Mouse (Mus musculus): Measurements from ENCODE around the gene Myo1e. TPM values are rescaled to one million over a fixed set of nuclear protein-coding genes. Genes with fewer than 3 reads are reported as not detected.

Myo1e gene
- polyA plus RNA-seq, 1 experiment, result 27.3 TPM

GRCm38 (mm10) chr9:70209296-70210049, 2.3 kb downstream of the Myo1e start:
- Histone ChIP-seq H3K4me3 (ENCODE audit: insufficient read depth, poor library complexity, severe bottlenecking) (peak overlapping the region; percentile 69), H3K27me3 (ENCODE audit: control insufficient read depth, insufficient read depth, insufficient read length) (no peaks in the 10 kb centered on the region), H3K36me3 (ENCODE audit: control insufficient read depth, insufficient read depth) (peaks cover 2% of the 10 kb centered on the region), H3ac (ENCODE audit: control insufficient read depth, insufficient read length, low read depth) (no peak overlapping the region), H3K79me3 (ENCODE audit: low read depth) (peaks cover 53% of the 10 kb centered on the region), H3K79me2 (ENCODE audit: control insufficient read depth, insufficient read depth) (peaks cover 74% of the 10 kb centered on the region)
- TF ChIP-seq CEBPB (IDR thresholded peaks at IDR 0.05; ENCODE audit: low read depth) (no peak), MAX (IDR thresholded peaks at IDR 0.05) (no peak), MYOD1 (IDR thresholded peaks at IDR 0.05; ENCODE audit: control insufficient read depth, insufficient read length, low read depth) (no peak), FOSL1 (IDR thresholded peaks at IDR 0.05; ENCODE audit: insufficient read depth, low read length, poor library complexity, severe bottlenecking) (no peak), MYOG (IDR thresholded peaks at IDR 0.05; ENCODE audit: control insufficient read depth, extremely low read depth, insufficient read length) (no peak), USF1 (IDR thresholded peaks at IDR 0.05; ENCODE audit: low read depth) (no peak), CTCF (IDR thresholded peaks at IDR 0.05; ENCODE audit: control insufficient read depth, insufficient read depth, insufficient read length) (no peak)

- Histone ChIP-seq H3K79me3 (ENCODE audit: low read depth) (peaks cover 74% of the 10 kb centered on the region), H3K4me3 (ENCODE audit: insufficient read depth, poor library complexity, severe bottlenecking) (no peak overlapping the region)
Observed at GRCm38 (mm10) chr9:70211638-70212037, 4.5 kb downstream of the Myo1e start.

GRCm38 (mm10) chr9:70216517-70216916, 9.4 kb downstream of the Myo1e start:
- H3K27me3 ChIP-seq (ENCODE audit: control insufficient read depth, insufficient read depth, insufficient read length), result no peaks in the 10 kb centered on the region
- TF ChIP-seq MAX (IDR thresholded peaks at IDR 0.05) (no peak), FOSL1 (IDR thresholded peaks at IDR 0.05; ENCODE audit: insufficient read depth, low read length, poor library complexity, severe bottlenecking) (no peak), USF1 (IDR thresholded peaks at IDR 0.05; ENCODE audit: low read depth) (no peak), MYOG (IDR thresholded peaks at IDR 0.05; ENCODE audit: control insufficient read depth, extremely low read depth, insufficient read length) (no peak), CEBPB (IDR thresholded peaks at IDR 0.05; ENCODE audit: low read depth) (no peak), MYOD1 (IDR thresholded peaks at IDR 0.05; ENCODE audit: control insufficient read depth, insufficient read length, low read depth) (no peak)
- H3K36me3 ChIP-seq (ENCODE audit: control insufficient read depth, insufficient read depth), result peaks cover 2% of the 10 kb centered on the region
- H3K79me2 ChIP-seq (ENCODE audit: control insufficient read depth, insufficient read depth), result peaks cover 99% of the 10 kb centered on the region
- no peak overlapping the region for H3K4me3 ChIP-seq (ENCODE audit: insufficient read depth, poor library complexity, severe bottlenecking)
- peaks cover 79% of the 10 kb centered on the region for H3K79me3 ChIP-seq (ENCODE audit: low read depth)
- H3ac ChIP-seq (ENCODE audit: control insufficient read depth, insufficient read length, low read depth), result no peak overlapping the region

More at GRCm38 (mm10) chr9:70211638-70212037, 4.5 kb downstream of the Myo1e start:
- Histone ChIP-seq H3ac (ENCODE audit: control insufficient read depth, insufficient read length, low read depth) (no peak overlapping the region), H3K27me3 (ENCODE audit: control insufficient read depth, insufficient read depth, insufficient read length) (no peaks in the 10 kb centered on the region), H3K79me2 (ENCODE audit: control insufficient read depth, insufficient read depth) (peaks cover 95% of the 10 kb centered on the region), H3K36me3 (ENCODE audit: control insufficient read depth, insufficient read depth) (peaks cover 2% of the 10 kb centered on the region)
- TF ChIP-seq MYOG (IDR thresholded peaks at IDR 0.05; ENCODE audit: control insufficient read depth, extremely low read depth, insufficient read length) (no peak), CEBPB (IDR thresholded peaks at IDR 0.05; ENCODE audit: low read depth) (peak; percentile 49), MAX (IDR thresholded peaks at IDR 0.05) (peak; percentile 62), MYOD1 (IDR thresholded peaks at IDR 0.05; ENCODE audit: control insufficient read depth, insufficient read length, low read depth) (peak; percentile 83), CTCF (IDR thresholded peaks at IDR 0.05; ENCODE audit: control insufficient read depth, insufficient read depth, insufficient read length) (no peak), USF1 (IDR thresholded peaks at IDR 0.05; ENCODE audit: low read depth) (no peak), FOSL1 (IDR thresholded peaks at IDR 0.05; ENCODE audit: insufficient read depth, low read length, poor library complexity, severe bottlenecking) (no peak)

GRCm38 (mm10) chr9:70219295-70219931, 12.3 kb downstream of the Myo1e start:
- H3K36me3 ChIP-seq (ENCODE audit: control insufficient read depth, insufficient read depth), result no peaks in the 10 kb centered on the region
- TF ChIP-seq MYOG (IDR thresholded peaks at IDR 0.05; ENCODE audit: control insufficient read depth, extremely low read depth, insufficient read length) (no peak), FOSL1 (IDR thresholded peaks at IDR 0.05; ENCODE audit: insufficient read depth, low read length, poor library complexity, severe bottlenecking) (no peak), CEBPB (IDR thresholded peaks at IDR 0.05; ENCODE audit: low read depth) (no peak), CTCF (IDR thresholded peaks at IDR 0.05; ENCODE audit: control insufficient read depth, insufficient read depth, insufficient read length) (no peak), MYOD1 (IDR thresholded peaks at IDR 0.05; ENCODE audit: control insufficient read depth, insufficient read length, low read depth) (no peak), MAX (IDR thresholded peaks at IDR 0.05) (no peak), USF1 (IDR thresholded peaks at IDR 0.05; ENCODE audit: low read depth) (no peak)
- peaks cover 60% of the 10 kb centered on the region for H3K79me3 ChIP-seq (ENCODE audit: low read depth)
- no peaks in the 10 kb centered on the region for H3K27me3 ChIP-seq (ENCODE audit: control insufficient read depth, insufficient read depth, insufficient read length)
- H3ac ChIP-seq (ENCODE audit: control insufficient read depth, insufficient read length, low read depth), result no peak overlapping the region
- no peak overlapping the region for H3K4me3 ChIP-seq (ENCODE audit: insufficient read depth, poor library complexity, severe bottlenecking)
- H3K79me2 ChIP-seq (ENCODE audit: control insufficient read depth, insufficient read depth), result peaks cover 99% of the 10 kb centered on the region

- TF ChIP-seq MYOG (IDR thresholded peaks at IDR 0.05; ENCODE audit: control insufficient read depth, extremely low read depth, insufficient read length) (no peak), MAX (IDR thresholded peaks at IDR 0.05) (no peak), USF1 (IDR thresholded peaks at IDR 0.05; ENCODE audit: low read depth) (no peak), CEBPB (IDR thresholded peaks at IDR 0.05; ENCODE audit: low read depth) (no peak), MYOD1 (IDR thresholded peaks at IDR 0.05; ENCODE audit: control insufficient read depth, insufficient read length, low read depth) (no peak), CTCF (IDR thresholded peaks at IDR 0.05; ENCODE audit: control insufficient read depth, insufficient read depth, insufficient read length) (no peak), FOSL1 (IDR thresholded peaks at IDR 0.05; ENCODE audit: insufficient read depth, low read length, poor library complexity, severe bottlenecking) (no peak)
- H3K79me3 ChIP-seq (ENCODE audit: low read depth), result peaks cover 54% of the 10 kb centered on the region
- H3K4me3 ChIP-seq (ENCODE audit: insufficient read depth, poor library complexity, severe bottlenecking), result no peak overlapping the region
- H3K79me2 ChIP-seq (ENCODE audit: control insufficient read depth, insufficient read depth), result peaks cover 99% of the 10 kb centered on the region
- H3K36me3 ChIP-seq (ENCODE audit: control insufficient read depth, insufficient read depth), result no peaks in the 10 kb centered on the region
- no peaks in the 10 kb centered on the region for H3K27me3 ChIP-seq (ENCODE audit: control insufficient read depth, insufficient read depth, insufficient read length)
- no peak overlapping the region for H3ac ChIP-seq (ENCODE audit: control insufficient read depth, insufficient read length, low read depth)
Observed at GRCm38 (mm10) chr9:70220461-70221170, 13.5 kb downstream of the Myo1e start.

Data from C2C12 (cell line).